In genomic region chrX:96235775-96236174, GRCm38 (mm10) we compare ENCODE assay signal across 45 mouse cellular contexts. TPM values are rescaled to one million over a fixed set of nuclear protein-coding genes. Genes with fewer than 3 reads are reported as not detected.
"Had no signal": no experiment of that assay in that cellular context is flagged by ENCODE, and none has a peak within 500 bp of the region (broad histone marks: within the 10 kb centered on the region; RNA-seq: fewer than 3 reads in every experiment).

No protein-coding gene starts in this region.

- H3K4me1 ChIP-seq: heart, embryonic 10.5 days; heart, embryonic 12.5 days; heart, embryonic 13.5 days; heart, embryonic 15.5 days; hindbrain, embryonic 10.5 days; hindbrain, embryonic 12.5 days; hindbrain, embryonic 13.5 days; hindbrain, embryonic 15.5 days; intestine, embryonic 15.5 days; kidney, embryonic 15.5 days had no signal

- DNase-seq: heart, postnatal 10 days; heart, postnatal 14 days; heart, postnatal 36 days; heart, postnatal 4 days; kidney, adult 11 months; kidney, adult 18-20 months; kidney, adult 2 months; kidney, adult 8-10 months; kidney, adult 9 months; kidney, postnatal 10 days; kidney, postnatal 14 days; kidney, postnatal 25 days; kidney, postnatal 36 days; kidney, postnatal 4 days; layer of hippocampus, adult 9-11 months; layer of hippocampus, postnatal 36 days had no signal

- H3K36me3 ChIP-seq: heart, embryonic 10.5 days; heart, embryonic 12.5 days; heart, embryonic 13.5 days; heart, embryonic 15.5 days; hindbrain, embryonic 10.5 days; hindbrain, embryonic 12.5 days; hindbrain, embryonic 13.5 days; hindbrain, embryonic 15.5 days; intestine, embryonic 15.5 days; kidney, embryonic 15.5 days had no signal

- H3K27me3 ChIP-seq: heart, embryonic 12.5 days; heart, embryonic 13.5 days; heart, embryonic 15.5 days; hindbrain, embryonic 12.5 days; hindbrain, embryonic 13.5 days; hindbrain, embryonic 15.5 days; intestine, embryonic 15.5 days; kidney, embryonic 15.5 days had no signal

- H3K9ac ChIP-seq: heart, embryonic 12.5 days; heart, embryonic 13.5 days; heart, embryonic 15.5 days; hindbrain, embryonic 12.5 days; hindbrain, embryonic 13.5 days; hindbrain, embryonic 14.5 days; hindbrain, embryonic 15.5 days; intestine, embryonic 15.5 days; kidney, embryonic 15.5 days had no signal

- H3K9me3 ChIP-seq: heart, embryonic 10.5 days; heart, embryonic 12.5 days; heart, embryonic 13.5 days; heart, embryonic 15.5 days; hindbrain, embryonic 10.5 days; hindbrain, embryonic 12.5 days; hindbrain, embryonic 13.5 days; hindbrain, embryonic 15.5 days; intestine, embryonic 15.5 days; kidney, embryonic 15.5 days had no signal

- ATAC-seq: hindbrain, embryonic 16.5 days; hindbrain, postnatal 0 days; inflammation-experienced regulatory T-cells, adult 6 months; intestine, embryonic 15.5 days; intestine, embryonic 16.5 days; intestine, postnatal 0 days had no signal

- H3K4me3 ChIP-seq: heart, embryonic 10.5 days; heart, embryonic 12.5 days; heart, embryonic 13.5 days; heart, embryonic 15.5 days; hindbrain, embryonic 10.5 days; hindbrain, embryonic 12.5 days; hindbrain, embryonic 13.5 days; hindbrain, embryonic 15.5 days; intestine, embryonic 15.5 days; kidney, embryonic 15.5 days; layer of hippocampus, adult 2 months had no signal

- H3K27ac ChIP-seq: heart, embryonic 10.5 days; heart, embryonic 13.5 days; heart, embryonic 15.5 days; hindbrain, embryonic 10.5 days; hindbrain, embryonic 12.5 days; hindbrain, embryonic 13.5 days; hindbrain, embryonic 14.5 days; hindbrain, embryonic 15.5 days; hindbrain, postnatal 0 days; intestine, embryonic 15.5 days; kidney, embryonic 15.5 days; kidney, postnatal 0 days; layer of hippocampus, adult 2 months had no signal

- H3K4me2 ChIP-seq: heart, embryonic 11.5 days; heart, embryonic 12.5 days; heart, embryonic 13.5 days; heart, embryonic 15.5 days; hindbrain, embryonic 12.5 days; hindbrain, embryonic 13.5 days; hindbrain, embryonic 14.5 days; hindbrain, embryonic 15.5 days; intestine, embryonic 15.5 days; kidney, embryonic 15.5 days had no signal

RNA-seq across cellular contexts. Expression of gene Vsig4, which starts 57.5 kb away (rescaled TPM):
- total RNA-seq: heart, postnatal 4 days; hematopoietic stem cell, adult 5-6 weeks; hindbrain, postnatal 0 days; layer of hippocampus, adult 18-20 months; layer of hippocampus, adult 2 months; layer of hippocampus, adult 8-10 months; layer of hippocampus, postnatal 10 days; layer of hippocampus, postnatal 14 days; layer of hippocampus, postnatal 25 days; layer of hippocampus, postnatal 36 days had no signal
- polyA plus RNA-seq: heart, embryonic 10.5 days; heart, embryonic 11.5 days; heart, embryonic 12.5 days; hindbrain, embryonic 10.5 days; hindbrain, embryonic 11.5 days; hindbrain, embryonic 12.5 days; hindbrain, embryonic 13.5 days; hindbrain, embryonic 14.5 days; hindbrain, embryonic 15.5 days; hindbrain, embryonic 16.5 days; hindbrain, postnatal 0 days; inflammation-experienced regulatory T-cells, adult 6 months; intestine, embryonic 14.5 days; intestine, embryonic 15.5 days; intestine, embryonic 16.5 days; intestine, postnatal 0 days; kidney, embryonic 14.5 days; kidney, embryonic 15.5 days; kidney, embryonic 16.5 days; kidney, postnatal 0 days had no signal
